Mouse (Mus musculus) adipocyte (in vitro differentiated cells): Measurements from ENCODE around the gene Hcls1.

ENCODE experiments used
- DNase-seq: peaks from one replicate; pipeline ENCODE4 v3.0.0-alpha.2; 2016; ENCODE audit warnings: low spot score

Hcls1 gene

GRCm38 (mm10) chr16:36930231-36931136, 4.3 kb upstream of the Hcls1 start:
- no peak for DNase-seq

GRCm38 (mm10) chr16:36931381-36931780, 3.4 kb upstream of the Hcls1 start:
- DNase-seq = no peak

DNA sequence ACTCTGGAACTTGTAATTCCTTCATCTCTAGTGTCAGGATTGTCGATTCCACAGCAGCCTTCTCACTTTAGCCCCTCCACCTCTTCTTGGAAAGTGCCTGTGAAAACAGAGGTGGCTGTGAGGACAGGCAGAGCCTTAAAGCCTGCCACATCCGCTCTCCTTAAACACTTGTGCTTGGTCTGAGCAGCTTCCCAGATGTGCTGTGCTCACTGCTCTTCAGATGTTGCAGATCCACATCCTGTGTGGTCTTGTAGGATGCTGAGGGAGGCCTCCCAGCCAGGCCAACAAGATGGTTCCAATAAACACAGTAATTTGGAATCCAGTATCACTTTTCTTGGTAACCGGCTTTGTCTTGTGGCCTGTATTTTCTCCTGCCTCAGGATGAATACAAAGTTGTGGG, 2.8 kb upstream of the Hcls1 start:
- DNase-seq = no peak

DNA sequence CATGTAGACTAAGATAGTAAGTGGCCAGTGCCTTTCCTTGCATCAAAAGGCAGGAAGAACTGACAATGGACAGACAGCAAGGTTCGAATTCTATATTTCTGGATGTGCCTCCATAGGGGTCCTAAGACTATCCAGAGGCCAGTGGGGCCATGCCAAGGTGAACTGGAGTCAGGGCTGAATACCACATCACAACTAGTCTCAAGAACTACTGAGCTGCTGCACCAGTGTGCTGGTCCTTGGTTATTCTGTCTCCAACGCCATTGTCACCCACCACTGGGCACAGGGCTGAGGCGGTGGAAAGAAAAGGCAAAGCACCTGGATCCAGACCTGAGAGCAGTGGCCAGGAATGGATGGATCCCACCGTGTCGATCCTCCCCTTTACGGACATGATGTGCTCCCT, 2.2 kb upstream of the Hcls1 start:
- no peak for DNase-seq

DNA sequence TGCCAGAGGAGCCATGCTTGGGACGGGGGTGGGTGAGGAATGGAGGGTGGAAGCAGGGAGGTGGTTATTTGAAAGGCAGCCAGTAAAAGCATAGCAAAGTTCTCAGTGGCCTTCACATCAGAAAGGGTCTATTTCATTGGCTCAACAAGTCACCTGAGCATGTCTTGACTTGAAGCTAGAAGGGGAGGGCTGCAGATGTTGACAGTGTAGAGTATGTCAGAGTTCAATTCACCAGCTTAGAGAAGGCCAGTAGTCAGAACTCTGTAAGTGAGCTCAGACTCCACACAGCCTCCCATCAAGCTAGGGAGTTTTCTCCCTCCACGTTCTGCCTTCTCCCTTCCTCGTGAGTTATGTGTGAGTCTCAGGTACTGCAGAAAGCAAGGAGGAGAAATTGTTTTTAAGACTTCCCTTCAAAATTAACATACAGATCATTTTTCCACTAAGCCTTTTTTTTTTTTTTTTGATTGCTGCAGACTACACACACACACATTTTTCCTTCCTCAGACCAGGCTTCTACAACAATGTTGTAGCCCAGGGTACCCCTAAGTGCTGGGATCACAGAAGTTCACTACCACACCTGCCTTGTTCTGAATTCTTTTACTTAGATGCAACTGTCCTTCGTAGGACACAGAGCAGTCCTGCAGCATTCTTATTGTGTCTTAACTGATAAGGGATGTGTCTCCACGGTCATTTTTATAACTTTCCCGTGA, 497 bp upstream of the Hcls1 start:
- DNase-seq = peak; percentile 96

DNA sequence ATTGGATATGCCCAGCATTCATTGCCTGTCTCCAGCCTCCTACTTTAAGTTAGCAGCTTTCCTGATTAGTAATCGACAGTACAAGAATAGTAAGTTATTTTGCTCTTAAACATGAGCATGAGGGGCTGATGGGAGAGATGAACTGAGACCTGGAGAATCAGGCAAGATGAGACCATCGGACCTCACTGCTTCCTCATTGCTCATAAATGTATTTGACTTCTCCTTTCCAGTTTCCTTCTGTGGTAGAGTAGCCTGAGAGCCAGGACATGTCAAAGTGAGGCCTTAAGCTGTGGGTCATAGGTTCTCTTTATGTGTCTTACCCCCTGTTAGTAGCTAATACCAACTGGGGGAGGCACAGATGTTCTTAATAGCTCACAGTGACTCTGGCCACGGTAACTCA, 1.0 kb downstream of the Hcls1 start:
- DNase-seq = peak; percentile 23

DNA sequence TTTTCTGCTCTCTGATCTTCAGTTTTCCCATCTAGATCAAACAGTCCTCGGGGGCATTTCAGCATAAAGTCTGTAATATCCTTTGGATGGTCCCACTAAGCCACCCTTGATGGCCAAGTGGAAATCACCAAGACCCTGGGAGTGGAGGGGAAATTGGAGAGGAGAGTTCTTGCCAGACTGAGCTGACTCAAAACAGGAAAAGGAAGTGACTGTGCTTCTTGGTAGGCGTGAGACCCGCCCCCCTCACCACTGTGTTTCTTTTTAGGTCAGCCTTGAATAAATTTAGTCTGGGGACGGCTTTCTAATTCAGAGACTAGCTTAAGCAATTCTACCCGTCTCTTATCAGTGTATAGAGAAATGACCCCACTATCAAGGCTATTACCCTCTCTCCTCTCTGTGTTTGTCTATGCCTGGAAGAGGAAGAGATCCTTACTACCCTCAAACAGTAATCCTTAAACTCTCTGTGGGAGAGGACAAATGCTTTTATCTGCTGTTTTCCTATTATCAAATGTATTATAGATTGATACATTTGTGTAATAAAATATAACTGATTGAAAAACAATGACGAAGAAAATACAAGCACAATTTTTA, 6.4 kb downstream of the Hcls1 start:
- no peak for DNase-seq

GRCm38 (mm10) chr16:36941895-36942294, 7.1 kb downstream of the Hcls1 start:
- DNase-seq = peak; percentile 57

DNA sequence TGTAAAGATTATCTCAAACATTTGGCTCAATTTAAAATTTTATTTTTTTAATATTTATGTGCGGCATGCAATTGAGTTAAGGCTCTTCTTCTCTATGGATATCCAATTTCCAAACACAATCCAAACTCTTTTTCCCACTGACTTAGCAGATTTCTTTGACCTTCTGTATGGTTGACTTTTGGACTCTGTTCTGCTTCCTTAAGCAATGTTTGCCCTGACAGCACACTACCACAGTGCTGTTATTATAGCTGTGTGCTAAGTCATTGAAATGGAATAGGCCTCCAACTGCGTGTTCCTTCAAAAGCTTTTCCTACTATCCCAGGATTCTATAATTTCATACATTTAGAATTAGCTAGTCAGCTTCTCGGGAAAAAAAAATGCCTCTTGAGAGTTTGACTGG, 8.8 kb downstream of the Hcls1 start:
- peak; percentile 64 for DNase-seq

DNA sequence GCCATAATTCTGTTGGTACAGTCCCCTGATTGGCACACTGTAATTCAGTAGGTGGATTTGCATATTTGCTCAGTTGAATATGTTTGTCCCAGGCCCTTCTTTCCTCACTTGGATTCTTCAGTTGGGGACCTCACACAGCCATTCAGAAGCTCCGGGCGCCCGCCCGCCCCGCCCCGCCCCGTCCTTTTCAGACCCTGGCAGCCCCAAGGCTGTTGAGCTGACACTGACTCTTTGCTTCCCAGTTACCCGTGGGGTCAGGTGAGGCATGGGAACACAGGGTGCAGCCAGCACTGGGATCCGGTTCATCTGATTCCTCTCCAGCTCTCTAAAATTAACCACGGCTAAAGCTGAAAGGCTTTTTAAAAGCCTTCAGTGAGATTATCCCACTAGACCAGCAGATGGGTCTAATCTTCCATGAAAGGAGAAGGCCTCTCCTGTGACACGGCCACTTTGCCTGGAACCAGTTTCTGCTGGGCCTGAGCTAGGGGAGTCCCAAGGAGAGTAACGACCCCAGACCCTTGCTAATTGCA, 10.2 kb downstream of the Hcls1 start:
- DNase-seq = peak; percentile 33

- DNase-seq = no peak
Observed at GRCm38 (mm10) chr16:36946459-36947159, 11.8 kb downstream of the Hcls1 start.

GRCm38 (mm10) chr16:36947646-36948197, 12.9 kb downstream of the Hcls1 start:
- no peak for DNase-seq

DNA sequence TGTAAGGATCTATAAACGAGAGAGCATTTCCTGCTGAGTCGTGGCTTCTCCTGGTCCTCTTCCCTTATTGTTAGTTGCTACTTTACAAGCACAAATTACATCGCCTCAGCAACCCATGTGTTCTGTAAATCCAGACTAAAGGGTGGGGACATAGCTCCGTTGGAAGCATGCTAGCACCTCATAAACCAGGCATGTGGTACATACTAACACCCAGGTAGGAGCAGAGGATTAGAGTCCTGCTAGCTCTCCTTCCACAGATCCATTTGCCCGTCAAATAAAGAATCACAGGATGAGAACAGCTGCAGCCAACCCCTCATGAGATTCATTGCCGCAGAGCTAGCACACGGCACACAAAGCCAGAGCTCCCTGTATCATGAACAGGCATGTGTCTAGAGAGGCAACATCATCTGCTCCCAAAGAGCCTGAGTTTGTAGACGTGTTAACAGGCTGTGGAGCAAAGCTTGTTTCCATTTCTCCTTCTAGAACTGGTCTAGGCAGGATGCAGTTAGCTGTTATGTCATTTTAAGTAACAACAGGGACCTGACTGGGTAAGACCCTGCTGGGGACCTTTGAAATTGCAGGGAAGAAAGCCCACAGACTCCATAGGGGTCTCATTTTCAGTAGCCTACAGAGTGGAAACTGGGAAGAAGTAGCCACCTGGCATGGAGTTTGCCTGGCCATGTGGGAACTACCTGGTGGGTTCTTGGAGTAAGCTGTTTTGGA, 15.0 kb downstream of the Hcls1 start:
- DNase-seq = no peak

DNA sequence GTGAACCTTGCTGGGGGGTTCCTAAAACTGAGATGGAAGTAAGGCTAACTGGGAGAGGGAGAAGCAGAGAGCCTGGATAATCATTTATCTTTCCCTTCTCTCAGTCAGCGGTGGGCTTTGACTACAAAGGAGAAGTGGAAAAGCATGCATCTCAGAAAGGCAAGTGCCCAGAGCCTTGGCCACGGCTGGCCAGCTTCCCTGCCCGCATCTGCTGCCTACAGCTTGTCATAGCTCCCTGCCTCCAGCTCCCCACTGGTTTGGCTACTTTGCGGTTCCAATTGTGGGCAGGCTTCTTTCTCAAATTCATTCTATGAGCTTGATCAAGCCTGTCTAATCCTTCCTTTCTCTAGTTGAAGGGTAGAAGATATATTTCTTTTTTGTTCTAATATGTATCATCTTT, 16.2 kb downstream of the Hcls1 start:
- no peak for DNase-seq

DNA sequence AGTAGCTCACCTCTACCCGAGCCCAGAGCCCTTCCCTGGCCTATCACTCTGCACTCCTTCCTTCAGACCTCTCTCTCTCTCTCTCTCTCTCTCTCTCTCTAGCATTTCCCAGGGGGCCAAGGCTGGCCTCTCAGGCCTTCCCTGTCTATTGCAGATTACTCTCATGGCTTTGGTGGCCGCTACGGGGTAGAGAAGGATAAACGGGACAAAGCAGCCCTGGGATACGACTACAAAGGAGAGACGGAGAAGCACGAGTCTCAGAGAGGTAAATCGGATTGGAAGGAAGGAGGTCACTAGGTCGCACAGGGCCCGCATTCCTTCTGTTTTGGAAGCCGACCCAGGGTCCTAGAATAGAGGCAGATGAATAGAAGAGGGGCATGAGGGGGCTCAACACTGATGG, 20.3 kb downstream of the Hcls1 start:
- no peak for DNase-seq

DNA sequence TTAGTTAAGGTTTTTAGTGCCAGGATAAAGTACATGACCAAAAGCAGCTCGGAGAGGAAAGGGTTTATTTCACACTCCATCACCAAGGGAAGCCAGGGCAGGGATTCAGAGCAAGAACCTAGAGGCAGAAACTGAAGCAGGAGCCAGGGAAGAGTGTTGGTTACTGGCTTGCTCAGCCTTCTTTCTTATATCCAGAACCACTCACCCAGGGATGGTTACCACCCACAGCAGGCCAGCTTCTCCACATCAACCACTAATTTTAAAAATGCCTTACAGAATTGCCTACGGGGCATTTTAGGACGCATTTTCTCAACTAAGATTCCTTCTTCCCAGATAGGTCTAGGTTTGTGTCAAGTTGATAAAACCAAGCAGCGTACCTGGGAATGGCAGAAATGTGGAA, 28.6 kb downstream of the Hcls1 start:
- DNase-seq = no peak

- DNase-seq = no peak
Observed at GRCm38 (mm10) chr16:36979127-36979526, 44.3 kb downstream of the Hcls1 start.

- DNase-seq = no peak
Observed at GRCm38 (mm10) chr16:36983796-36984195, 49.0 kb downstream of the Hcls1 start.

- no peak for DNase-seq
Observed at GRCm38 (mm10) chr16:36985636-36986042, 50.9 kb downstream of the Hcls1 start.

DNA sequence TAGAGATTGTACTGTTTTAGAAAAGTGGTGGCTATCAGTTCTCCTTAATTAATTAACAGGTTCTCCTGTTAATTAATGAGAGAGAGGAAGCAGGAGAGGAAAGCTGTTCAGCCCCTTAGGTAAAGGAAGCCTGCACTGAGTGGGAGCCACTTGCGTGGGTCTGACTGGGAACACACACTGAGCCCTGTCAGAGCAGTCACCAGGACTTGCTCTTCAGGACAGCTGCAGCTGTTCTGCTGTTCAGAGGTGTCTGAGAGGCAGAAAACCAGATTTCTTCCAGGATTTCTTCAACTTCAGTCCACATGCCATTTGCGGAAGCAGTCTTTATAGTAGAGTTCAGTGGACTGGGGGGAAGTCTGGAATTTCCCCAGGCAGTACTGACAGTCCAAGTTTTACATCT, 52.6 kb downstream of the Hcls1 start:
- DNase-seq = no peak

DNA sequence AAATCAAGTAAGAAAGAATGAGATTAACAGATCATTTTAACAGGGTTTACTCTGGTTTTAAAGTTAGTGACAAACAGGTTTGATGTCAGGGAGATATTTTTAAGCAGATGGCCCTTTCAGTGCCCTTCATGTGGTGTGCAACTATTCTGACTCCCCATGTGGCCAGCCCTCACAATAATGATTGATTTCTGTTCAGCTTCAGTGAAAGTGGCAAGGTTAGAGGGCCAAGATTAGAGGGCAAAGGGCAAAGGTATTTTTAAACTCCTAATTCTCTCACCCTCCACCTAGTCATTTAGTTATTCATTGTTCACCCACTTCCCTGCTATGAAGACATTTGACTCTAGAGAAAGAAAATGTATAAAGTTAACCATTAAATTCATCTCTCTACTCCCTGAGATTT, 53.3 kb downstream of the Hcls1 start:
- no peak for DNase-seq
